Mouse (Mus musculus): ENCODE data around the gene Ubn2.

GRCm38 (mm10) chr6:38547707-38548106 lies 114.0 kb downstream of the Ubn2 start:
- TF ChIP-seq CTCF (IDR thresholded peaks at IDR 0.05; ENCODE audit: low read depth) (no peak), EP300 (IDR thresholded peaks at IDR 0.05; ENCODE audit: low read depth) (no peak)

All from liver, embryonic 14.5 days (tissue).